17 mouse cellular contexts compared by ENCODE assay signal in the genomic region with DNA sequence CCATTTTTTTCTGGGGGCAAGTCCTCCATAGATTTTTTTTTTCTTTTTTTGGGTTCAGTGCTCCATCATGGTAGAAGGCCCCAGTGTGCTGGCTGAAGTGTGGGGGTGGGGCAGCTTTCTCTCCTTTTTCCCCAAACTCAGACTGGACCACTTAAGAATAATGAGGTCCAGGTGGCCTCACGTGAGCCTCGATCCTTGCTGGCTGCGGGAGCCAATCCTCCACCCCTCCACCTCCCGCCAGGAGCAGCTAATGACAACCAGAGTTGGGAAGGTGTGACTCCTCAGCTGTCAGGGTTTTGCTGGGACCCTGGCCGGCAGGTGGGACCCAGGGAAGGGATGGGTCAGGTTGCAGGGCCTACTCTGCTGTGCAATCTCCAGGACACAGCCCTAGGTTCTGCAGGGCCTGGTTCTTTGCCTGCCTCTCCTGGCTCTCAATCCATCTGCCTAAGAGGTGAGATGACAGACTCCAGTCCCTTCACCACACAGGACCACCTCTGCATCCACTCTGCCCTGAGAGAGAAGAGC. TPM values are rescaled to one million over a fixed set of nuclear protein-coding genes. Genes with fewer than 3 reads are reported as not detected.
A peak's percentile ranks its signal among the peaks of the same experiment; 100 is the strongest.
DNase-seq lines count a peak whose midpoint lies in the region; ATAC-seq and TF ChIP-seq lines count a peak whose summit lies in the region.
"Had no signal": no experiment of that assay in that cellular context is flagged by ENCODE, and none has a peak within 500 bp of the region (broad histone marks: within the 10 kb centered on the region; RNA-seq: fewer than 3 reads in every experiment).

No protein-coding gene starts in this region.

- peak overlapping the region; percentile 99 for H3K27ac ChIP-seq in gastrocnemius, adult 2 months
- H3K27ac ChIP-seq in midbrain, embryonic 10.5 days (replicated peaks): peak overlapping the region; percentile 81; the same call in 1 of the 2 replicates
- H3K27ac ChIP-seq in midbrain, embryonic 16.5 days (ENCODE audit: low read length): no peak overlapping the region
- peak overlapping the region; percentile 90 for H3K27ac ChIP-seq in limb, embryonic 12.5 days
- H3K27ac ChIP-seq: midbrain, embryonic 13.5 days had no signal

- no peak for TF ChIP-seq CTCF in gastrocnemius, adult 2 months (IDR thresholded peaks at IDR 0.05)

- H3K4me2 ChIP-seq in midbrain, embryonic 16.5 days (ENCODE audit: low read length): no peak overlapping the region
- H3K4me2 ChIP-seq in limb, embryonic 12.5 days: no peak overlapping the region
- H3K4me2 ChIP-seq: midbrain, embryonic 13.5 days had no signal

- H3K9ac ChIP-seq in midbrain, embryonic 16.5 days (ENCODE audit: low read depth, low read length): no peak overlapping the region
- no peak overlapping the region for H3K9ac ChIP-seq in limb, embryonic 12.5 days (replicated peaks)
- H3K9ac ChIP-seq: midbrain, embryonic 13.5 days had no signal

- no peak for ATAC-seq in midbrain, embryonic 16.5 days
- peak; percentile 81 for ATAC-seq in limb, embryonic 12.5 days (ENCODE audit: insufficient number of reproducible peaks, insufficient read depth, low FRiP score, low TSS enrichment, low read depth)
- ATAC-seq: midbrain, embryonic 13.5 days had no signal

- H3K9me3 ChIP-seq in midbrain, embryonic 10.5 days (replicated peaks): no peaks in the 10 kb centered on the region
- no peaks in the 10 kb centered on the region for H3K9me3 ChIP-seq in midbrain, embryonic 16.5 days (replicated peaks; ENCODE audit: control insufficient read depth, low read length, poor library complexity, severe bottlenecking)
- no peaks in the 10 kb centered on the region for H3K9me3 ChIP-seq in limb, embryonic 12.5 days
- H3K9me3 ChIP-seq: midbrain, embryonic 13.5 days had no signal

- no peaks in the 10 kb centered on the region for H3K36me3 ChIP-seq in midbrain, embryonic 10.5 days
- no peaks in the 10 kb centered on the region for H3K36me3 ChIP-seq in midbrain, embryonic 16.5 days (ENCODE audit: control insufficient read depth, insufficient read depth, low read length)
- no peaks in the 10 kb centered on the region for H3K36me3 ChIP-seq in limb, embryonic 12.5 days
- H3K36me3 ChIP-seq: midbrain, embryonic 13.5 days had no signal

- 60% methylated on average over 5 of the region's 5 CpGs for WGBS in midbrain, embryonic 10.5 days
- WGBS in midbrain, embryonic 16.5 days: 77% methylated on average over 5 of the region's 5 CpGs
- 9% methylated on average over 5 of the region's 5 CpGs for WGBS in limb, embryonic 12.5 days

- intact Hi-C loops in gastrocnemius, adult 2 months (cut with DNase I): loop anchor here (2.0 kb wide), 1 partner anchor 39 kb away; no protein-coding TSS in a partner anchor
- intact Hi-C loops in left cerebral cortex, postnatal 25 days (cut with DNase I): no loop called here

- no peak for DNase-seq in gastrocnemius, adult 2 months
- DNase-seq in gastrocnemius, adult 18-20 months (ENCODE audit: low spot score): no peak
- DNase-seq in midbrain, embryonic 10.5 days (ENCODE audit: low spot score): no peak
- DNase-seq in spleen, postnatal 10 days (ENCODE audit: low spot score in 2 of 2): no peak
- DNase-seq in left cerebral cortex, postnatal 25 days (ENCODE audit: low spot score in 2 of 2): no peak
- no peak for DNase-seq in thymus, adult 18-20 months
- DNase-seq: adrenal gland, postnatal 25 days; cerebellum, postnatal 25 days; heart, postnatal 4 days; kidney, adult 18-20 months; kidney, postnatal 36 days; lung, postnatal 36 days; right cerebral cortex, postnatal 25 days; thymus, postnatal 14 days had no signal

- H3K27me3 ChIP-seq in midbrain, embryonic 10.5 days (ENCODE audit: low read depth, poor library complexity, severe bottlenecking): peaks cover 30% of the 10 kb centered on the region
- H3K27me3 ChIP-seq in midbrain, embryonic 16.5 days (ENCODE audit: control insufficient read depth, insufficient read depth, low read depth, low read length): no peaks in the 10 kb centered on the region
- no peaks in the 10 kb centered on the region for H3K27me3 ChIP-seq in limb, embryonic 12.5 days

- H3K4me3 ChIP-seq in gastrocnemius, adult 2 months: peak overlapping the region; percentile 88
- H3K4me3 ChIP-seq in midbrain, embryonic 10.5 days: no peak overlapping the region
- H3K4me3 ChIP-seq in midbrain, embryonic 16.5 days (ENCODE audit: low read depth, low read length): no peak overlapping the region
- no peak overlapping the region for H3K4me3 ChIP-seq in limb, embryonic 12.5 days (replicated peaks)
- H3K4me3 ChIP-seq: midbrain, embryonic 13.5 days had no signal

- peaks cover 85% of the 10 kb centered on the region for H3K4me1 ChIP-seq in midbrain, embryonic 10.5 days
- H3K4me1 ChIP-seq in midbrain, embryonic 16.5 days (ENCODE audit: control insufficient read depth, insufficient read depth, low read length): peaks cover 2% of the 10 kb centered on the region; the same call in 1 of the 2 replicates
- H3K4me1 ChIP-seq in limb, embryonic 12.5 days (replicated peaks): peaks cover 99% of the 10 kb centered on the region

RNA-seq across cellular contexts. Expression of a gene that starts 27.2 kb away (rescaled TPM):
- total RNA-seq in gastrocnemius, adult 2 months (2021): 1 to 10 TPM in 1 of 2 experiments, under 1 TPM in 1; 0.89 to 1.4 TPM
- total RNA-seq in gastrocnemius, adult 18-20 months (2021): 1 to 10 TPM; 1.7 to 1.9 TPM
- polyA plus RNA-seq in midbrain, embryonic 10.5 days (2016; fragmentation: Nextera tagmentation; extraction: Ambion mirVana): 15.8 and 20.3 TPM in 2 replicates
- 15.6 and 18.6 TPM in 2 replicates for polyA plus RNA-seq in midbrain, embryonic 16.5 days (2015; fragmentation: Nextera tagmentation; extraction: Ambion mirVana)
- 29.4 and 33.3 TPM in 2 replicates for polyA plus RNA-seq in limb, embryonic 12.5 days (2016; fragmentation: Nextera tagmentation; extraction: Ambion mirVana)
- 1 to 10 TPM; 3.3 to 6.9 TPM for total RNA-seq in left cerebral cortex, postnatal 25 days (2021)
